Mouse (Mus musculus) forebrain, embryonic 16.5 days (tissue): ENCODE data around the gene C1qc. TPM values are rescaled to one million over a fixed set of nuclear protein-coding genes. Genes with fewer than 3 reads are reported as not detected.
A peak's percentile ranks its signal among the peaks of the same experiment; 100 is the strongest.

ENCODE experiments used
- ATAC-seq: fragments of 200-750 bp; cut with Nextera tagmentation; 2 replicates; pipeline ENCODE4 v1.8.0; 2017; ENCODE audit warnings: mild to moderate bottlenecking, moderate library complexity
- H3K27ac ChIP-seq: fragments of 300-500 bp; sonication (generic); 2 replicates; pipeline ENCODE4 v1.5.1; 2014; ENCODE audit warnings: low read length, control low read depth
- H3K27me3 ChIP-seq: fragments of 300-500 bp; sonication (generic); replicated peaks from 2 replicates; pipeline ENCODE4 v1.6.1; 2014; ENCODE audit warnings: low read length; ENCODE audit not compliant: control insufficient read depth, insufficient read depth
- H3K36me3 ChIP-seq: fragments of 300-500 bp; sonication (generic); 2 replicates; pipeline ENCODE4 v1.6.1; 2014; ENCODE audit not compliant: control insufficient read depth, insufficient read depth
- H3K4me1 ChIP-seq: fragments of 300-500 bp; sonication (generic); replicated peaks from 2 replicates; pipeline ENCODE4 v1.6.1; 2014; ENCODE audit warnings: low read length; ENCODE audit not compliant: control insufficient read depth, insufficient read depth
- H3K4me2 ChIP-seq: fragments of 300-500 bp; sonication (generic); 2 replicates; pipeline ENCODE4 v1.6.1; 2014; ENCODE audit warnings: mild to moderate bottlenecking, low read length, control low read depth
- H3K4me3 ChIP-seq: fragments of 300-500 bp; sonication (generic); replicated peaks from 2 replicates; pipeline ENCODE4 v1.5.1; 2014; ENCODE audit warnings: mild to moderate bottlenecking, low read length, control low read depth
- H3K9ac ChIP-seq: fragments of 300-500 bp; sonication (generic); replicated peaks from 2 replicates; pipeline ENCODE4 v1.6.1; 2014; ENCODE audit warnings: low read depth, low read length, control low read depth
- H3K9me3 ChIP-seq: fragments of 300-500 bp; sonication (generic); 2 replicates; pipeline ENCODE4 v1.6.1; 2016; ENCODE audit warnings: low read length; ENCODE audit not compliant: control insufficient read depth
- WGBS: fragments of 180-500 bp; shearing (Covaris S2); extraction: QIAGEN DNeasy Blood & Tissue Kit; methylation state at CpG from one replicate; pipeline ENCODE4 v1.1.7; 2014; 5-methylcytosine and 5-hydroxymethylcytosine counted together
- polyA plus RNA-seq: library from polyadenylated mRNA; unstranded; fragments of >200 nt; fragmentation: Nextera tagmentation; extraction: Ambion mirVana; gene quantifications from 2 replicates; pipeline ENCODE4 v1.2.1, GENCODE M21; 2015

Gene C1qc
- polyA plus RNA-seq, 1 experiment from 2014 or later = 13.9 TPM

- H3K36me3 ChIP-seq = no peaks in the 10 kb centered on the region
- H3K27me3 ChIP-seq = peaks cover 20% of the 10 kb centered on the region
- H3K4me2 ChIP-seq = no peak overlapping the region
- H3K4me3 ChIP-seq = no peak overlapping the region
- H3K27ac ChIP-seq = no peak overlapping the region
- H3K9ac ChIP-seq = no peak overlapping the region
- no peaks in the 10 kb centered on the region for H3K9me3 ChIP-seq
- no peak for ATAC-seq
- WGBS = 68% methylated on average over 7 of the region's 7 CpGs
- peaks cover 4% of the 10 kb centered on the region; the same call in 1 of the 2 replicates for H3K4me1 ChIP-seq
Observed at GRCm38 (mm10) chr4:136899154-136899553, 6.3 kb upstream of the C1qc start.

- Histone ChIP-seq H3K4me1 (peaks cover 4% of the 10 kb centered on the region; the same call in 1 of the 2 replicates), H3K9ac (no peak within 1 kb of the TSS), H3K4me3 (no peak within 1 kb of the TSS), H3K27ac (no peak within 1 kb of the TSS), H3K4me2 (no peak within 1 kb of the TSS), H3K27me3 (peaks cover 20% of the 10 kb centered on the region), H3K36me3 (no peaks in the 10 kb centered on the region), H3K9me3 (no peaks in the 10 kb centered on the region)
- no peak for ATAC-seq
- WGBS = 79% methylated on average over 9 of the region's 9 CpGs
Observed at GRCm38 (mm10) chr4:136898637-136899036, 5.8 kb upstream of the C1qc start, which contains the start of gene C1qa. Gene C1qa, minus strand, starts transcription at chr4:136898803.

- no peak for ATAC-seq
- H3K27me3 ChIP-seq = peaks cover 20% of the 10 kb centered on the region
- WGBS = 54% methylated on average over 9 of the region's 9 CpGs
Observed at GRCm38 (mm10) chr4:136898084-136898598, 5.3 kb upstream of the C1qc start.

GRCm38 (mm10) chr4:136896461-136896860 is 3.6 kb upstream of the C1qc start:
- peaks cover 20% of the 10 kb centered on the region for H3K27me3 ChIP-seq
- H3K4me2 ChIP-seq = no peak overlapping the region
- 34% methylated on average over 10 of the region's 10 CpGs for WGBS
- no peak overlapping the region for H3K4me3 ChIP-seq
- H3K9ac ChIP-seq = no peak overlapping the region
- no peaks in the 10 kb centered on the region for H3K9me3 ChIP-seq
- H3K4me1 ChIP-seq = peaks cover 4% of the 10 kb centered on the region; the same call in 1 of the 2 replicates
- H3K27ac ChIP-seq = no peak overlapping the region
- ATAC-seq = no peak
- no peaks in the 10 kb centered on the region for H3K36me3 ChIP-seq

More at GRCm38 (mm10) chr4:136898084-136898598, 5.3 kb upstream of the C1qc start:
- H3K9me3 ChIP-seq = no peaks in the 10 kb centered on the region
- no peak overlapping the region for H3K4me2 ChIP-seq
- H3K4me3 ChIP-seq = no peak overlapping the region
- no peaks in the 10 kb centered on the region for H3K36me3 ChIP-seq
- H3K27ac ChIP-seq = no peak overlapping the region
- H3K9ac ChIP-seq = no peak overlapping the region
- H3K4me1 ChIP-seq = peaks cover 4% of the 10 kb centered on the region; the same call in 1 of the 2 replicates

GRCm38 (mm10) chr4:136895861-136896260 is 3.0 kb upstream of the C1qc start:
- 2% methylated on average over 14 of the region's 15 CpGs for WGBS
- Histone ChIP-seq H3K9me3 (no peaks in the 10 kb centered on the region), H3K4me1 (peaks cover 4% of the 10 kb centered on the region; the same call in 1 of the 2 replicates), H3K4me2 (no peak overlapping the region), H3K9ac (no peak overlapping the region), H3K36me3 (no peaks in the 10 kb centered on the region), H3K27ac (no peak overlapping the region), H3K27me3 (peaks cover 20% of the 10 kb centered on the region), H3K4me3 (no peak overlapping the region)
- no peak for ATAC-seq

GRCm38 (mm10) chr4:136894821-136895220 is 2.0 kb upstream of the C1qc start:
- Histone ChIP-seq H3K27me3 (peaks cover 20% of the 10 kb centered on the region), H3K4me3 (no peak overlapping the region), H3K9ac (no peak overlapping the region), H3K27ac (no peak overlapping the region), H3K36me3 (no peaks in the 10 kb centered on the region), H3K4me1 (peaks cover 4% of the 10 kb centered on the region; the same call in 1 of the 2 replicates), H3K4me2 (no peak overlapping the region), H3K9me3 (no peaks in the 10 kb centered on the region)
- WGBS = 77% methylated on average over 4 of the region's 4 CpGs
- no peak for ATAC-seq

- Histone ChIP-seq H3K4me1 (peaks cover 4% of the 10 kb centered on the region; the same call in 1 of the 2 replicates), H3K36me3 (no peaks in the 10 kb centered on the region), H3K9ac (no peak overlapping the region), H3K4me3 (no peak overlapping the region), H3K27me3 (peaks cover 20% of the 10 kb centered on the region), H3K4me2 (no peak overlapping the region), H3K27ac (no peak overlapping the region), H3K9me3 (no peaks in the 10 kb centered on the region)
- ATAC-seq = peak; percentile 81
- 5% methylated on average over 9 of the region's 9 CpGs for WGBS
Observed at GRCm38 (mm10) chr4:136893691-136894543, 1.1 kb upstream of the C1qc start.

GRCm38 (mm10) chr4:136892371-136892770 is 494 bp downstream of the C1qc start:
- Histone ChIP-seq H3K36me3 (no peaks in the 10 kb centered on the region), H3K4me1 (peaks cover 4% of the 10 kb centered on the region; the same call in 1 of the 2 replicates), H3K4me3 (no peak overlapping the region), H3K4me2 (no peak overlapping the region), H3K27me3 (peaks cover 20% of the 10 kb centered on the region), H3K9me3 (no peaks in the 10 kb centered on the region), H3K27ac (no peak overlapping the region), H3K9ac (0 out of 2 replicates have a peak overlapping the region, but pooled peaks have one; percentile 5)
- no peak for ATAC-seq
- 58% methylated on average over 7 of the region's 7 CpGs for WGBS

GRCm38 (mm10) chr4:136891115-136891514 is 1.8 kb downstream of the C1qc start:
- H3K9me3 ChIP-seq = no peaks in the 10 kb centered on the region
- H3K4me3 ChIP-seq = no peak overlapping the region
- peaks cover 4% of the 10 kb centered on the region; the same call in 1 of the 2 replicates for H3K4me1 ChIP-seq
- peaks cover 8% of the 10 kb centered on the region for H3K27me3 ChIP-seq
- WGBS = 86% methylated on average over 4 of the region's 4 CpGs
- no peak overlapping the region for H3K27ac ChIP-seq
- H3K36me3 ChIP-seq = no peaks in the 10 kb centered on the region
- ATAC-seq = no peak
- no peak overlapping the region for H3K4me2 ChIP-seq
- H3K9ac ChIP-seq = no peak overlapping the region
